Mouse (Mus musculus) MEL (cell line): ENCODE measurements at regions not wholly inside any gene's neighbourhood (a gene's known extent, or its start where the extent isn't known, plus 50 kb on each side); places are given as distances from the start of the nearest gene placed in this dataset.

Experiments
- DNase-seq: peaks from one replicate; pipeline ENCODE4 v3.0.0; 2011; ENCODE audit warnings: low read depth, low spot score
- H3K27ac ChIP-seq: 2 replicates; pipeline ENCODE4 v1.5.1; 2012; ENCODE audit warnings: low read depth, mild to moderate bottlenecking, control low read depth, low read length, moderate library complexity; ENCODE audit not compliant: control insufficient read depth
- H3K27me3 ChIP-seq, 2 experiments: fragments of 150-350 bp in 1 of 2; sonication (generic) in 1 of 2; 2 replicates each; pipeline ENCODE4 v1.6.1; 2012; ENCODE audit warnings: low read length in 2 of 2, mild to moderate bottlenecking in 2 of 2, improper control_type of control experiment in 1 of 2, moderate library complexity in 1 of 2; ENCODE audit not compliant: insufficient read depth in 2 of 2, control insufficient read depth in 1 of 2
- H3K36me3 ChIP-seq, 2 experiments: 2 replicates each; pipeline ENCODE4 v1.6.1; 2012 to 2014; ENCODE audit warnings: low read length in 2 of 2, improper control_type of control experiment in 1 of 2, inconsistent platforms in 1 of 2, mild to moderate bottlenecking in 1 of 2; ENCODE audit not compliant: insufficient read depth in 2 of 2, control insufficient read depth in 1 of 2
- H3K4me1 ChIP-seq, 2 experiments: fragments of 150-350 bp in 1 of 2; sonication (generic) in 1 of 2; 2 replicates each; pipeline ENCODE4 v1.6.1; 2012; ENCODE audit warnings: low read length in 2 of 2, improper control_type of control experiment in 1 of 2, mild to moderate bottlenecking in 1 of 2; ENCODE audit not compliant: insufficient read depth in 2 of 2, control insufficient read depth in 1 of 2
- H3K4me3 ChIP-seq, 2 experiments: fragments of 150-350 bp in 1 of 2; sonication (generic) in 1 of 2; 2 replicates each; pipeline ENCODE4 v1.5.1; 2012; ENCODE audit warnings: low read depth in 2 of 2, low read length in 2 of 2, mild to moderate bottlenecking in 2 of 2, moderate library complexity in 2 of 2, control low read depth in 1 of 2, improper control_type of control experiment in 1 of 2; ENCODE audit not compliant: control insufficient read depth in 1 of 2, insufficient read depth in 1 of 2
- H3K79me2 ChIP-seq: 2 replicates; pipeline ENCODE4 v1.6.1; 2012; ENCODE audit warnings: mild to moderate bottlenecking, low read length, moderate library complexity; ENCODE audit not compliant: control insufficient read depth, poor library complexity, insufficient read depth
- H3K9ac ChIP-seq: 2 replicates; pipeline ENCODE4 v1.6.1; 2012; ENCODE audit warnings: low read depth, mild to moderate bottlenecking, control low read depth, low read length, moderate library complexity; ENCODE audit not compliant: control insufficient read depth, poor library complexity, severe bottlenecking
- H3K9me3 ChIP-seq: fragments of 150-350 bp; sonication (generic); replicated peaks from 2 replicates; pipeline ENCODE4 v1.6.1; 2012; ENCODE audit warnings: mild to moderate bottlenecking, low read length, improper control_type of control experiment, moderate library complexity; ENCODE audit not compliant: insufficient read depth
- CHD1 ChIP-seq: IDR thresholded peaks from 2 replicates; pipeline ENCODE4 v1.6.1; 2012; ENCODE audit warnings: low read depth, mild to moderate bottlenecking, inconsistent platforms, low read length, improper control_type of control experiment
- CHD2 ChIP-seq: IDR thresholded peaks from 2 replicates; pipeline ENCODE4 v1.6.1; 2011; ENCODE audit warnings: low read length, improper control_type of control experiment
- EP300 ChIP-seq, 2 experiments: IDR thresholded peaks; 2 replicates each; pipeline ENCODE4 v1.6.1; 2011; ENCODE audit warnings: improper control_type of control experiment in 2 of 2, low read length in 2 of 2, low read depth in 1 of 2, mild to moderate bottlenecking in 1 of 2
- ETS1 ChIP-seq: IDR thresholded peaks from 2 replicates; pipeline ENCODE4 v1.6.1; 2012; ENCODE audit warnings: low read depth, mild to moderate bottlenecking, inconsistent platforms, low read length, improper control_type of control experiment, moderate library complexity
- GATA1 ChIP-seq: IDR thresholded peaks from 2 replicates; pipeline ENCODE4 v1.6.1; 2011; ENCODE audit warnings: low read depth, low read length, improper control_type of control experiment
- HCFC1 ChIP-seq: IDR thresholded peaks from 2 replicates; pipeline ENCODE4 v1.6.1; 2012; ENCODE audit warnings: low read depth, mild to moderate bottlenecking, inconsistent platforms, low read length, improper control_type of control experiment, moderate library complexity
- MAZ ChIP-seq: IDR thresholded peaks from 2 replicates; pipeline ENCODE4 v1.6.1; 2012; ENCODE audit warnings: low read depth, mild to moderate bottlenecking, inconsistent platforms, low read length, improper control_type of control experiment
- NRF1 ChIP-seq: IDR thresholded peaks from 2 replicates; pipeline ENCODE4 v1.6.1; 2014; ENCODE audit warnings: low read depth, mild to moderate bottlenecking, inconsistent platforms, low read length, improper control_type of control experiment, moderate library complexity; ENCODE audit not compliant: poor library complexity, insufficient read depth, severe bottlenecking
- SMC3 ChIP-seq: IDR thresholded peaks from 2 replicates; pipeline ENCODE4 v1.6.1; 2011; ENCODE audit warnings: low read depth, low read length, improper control_type of control experiment
- TCF12 ChIP-seq: IDR thresholded peaks from 2 replicates; pipeline ENCODE4 v1.6.1; 2014; ENCODE audit warnings: low read depth, mild to moderate bottlenecking, inconsistent platforms, low read length, improper control_type of control experiment, moderate library complexity
- UBTF ChIP-seq: IDR thresholded peaks from 2 replicates; pipeline ENCODE4 v1.6.1; 2012; ENCODE audit warnings: low read depth, mild to moderate bottlenecking, inconsistent platforms, low read length, improper control_type of control experiment, moderate library complexity, borderline replicate concordance; ENCODE audit not compliant: insufficient read depth
- USF1 ChIP-seq: IDR thresholded peaks from 2 replicates; pipeline ENCODE4 v1.6.1; 2014; ENCODE audit warnings: low read depth, mild to moderate bottlenecking, inconsistent platforms, low read length, improper control_type of control experiment, moderate library complexity

- no peak overlapping the region for H3K4me3 ChIP-seq
- no peaks in the 10 kb centered on the region for H3K79me2 ChIP-seq
- DNase-seq, result no peak
- H3K4me1 ChIP-seq, result peaks cover 3 to 13% of the 10 kb centered on the region in 2 experiments; a peak in 3 of 4 replicates
- H3K36me3 ChIP-seq, result peaks cover 0 to 3% of the 10 kb centered on the region in 2 experiments; a peak in 2 of 4 replicates
- no peak overlapping the region for H3K9ac ChIP-seq
- H3K9me3 ChIP-seq, result no peaks in the 10 kb centered on the region
- H3K27me3 ChIP-seq, result no peaks in the 10 kb centered on the region
- no peak for TF ChIP-seq CHD2
- no peak for TF ChIP-seq ETS1
- no peak for TF ChIP-seq CHD1
- no peak for TF ChIP-seq HCFC1
- no peak for TF ChIP-seq GATA1
- no peak for TF ChIP-seq SMC3
- no peak for TF ChIP-seq MAZ
- TF ChIP-seq, all 39 proteins: peak for 0
- H3K27ac ChIP-seq, result no peak overlapping the region
Observed at GRCm38 (mm10) chr12:69501346-69501730, 81.5 kb downstream of the Vcpkmt start.

- H3K27ac ChIP-seq, result no peak overlapping the region
- DNase-seq, result peak; percentile 60
- H3K4me3 ChIP-seq, result no peak overlapping the region
- H3K4me1 ChIP-seq, result peaks cover 5 to 18% of the 10 kb centered on the region in 2 experiments; a peak in 3 of 4 replicates
- H3K9me3 ChIP-seq, result no peaks in the 10 kb centered on the region
- no peaks in the 10 kb centered on the region for H3K79me2 ChIP-seq
- TF ChIP-seq HCFC1 (0 out of 2 replicates have a peak, but pooled peaks have one; percentile 20), TCF12 (no peak), USF1 (peak; percentile 75)
- no peak overlapping the region for H3K9ac ChIP-seq
- H3K27me3 ChIP-seq, result no peaks in the 10 kb centered on the region
- H3K36me3 ChIP-seq, result peaks cover 0 to 6% of the 10 kb centered on the region in 2 experiments; a peak in 2 of 4 replicates
Observed at GRCm38 (mm10) chr12:69500600-69501345, 82.1 kb downstream of the Vcpkmt start.

DNA sequence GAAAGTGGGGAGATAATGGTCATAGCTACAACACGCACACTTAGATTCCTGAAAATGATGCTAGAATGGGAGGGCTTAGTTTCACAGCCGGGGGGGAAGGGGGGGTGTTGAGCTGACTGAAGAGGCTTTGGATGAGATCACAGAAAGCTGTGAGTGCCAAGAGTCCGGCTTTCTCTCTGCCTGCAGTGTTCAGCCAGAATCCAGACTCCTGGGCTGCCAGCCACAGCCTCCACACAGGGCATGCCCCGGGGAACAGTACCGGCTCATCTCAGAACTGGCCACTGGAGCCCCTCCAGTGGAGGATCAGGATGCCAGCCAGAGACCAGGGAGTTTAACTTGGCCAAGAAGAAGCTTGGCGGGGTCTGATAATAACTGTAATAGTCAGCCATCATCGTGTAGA is 85.7 kb downstream of the Vcpkmt start:
- TF ChIP-seq EP300 (IDR thresholded peaks at IDR 0.05; ENCODE audit: low read depth in 1 of 2, low read length in 2 of 2) (peak in 1 of 2 experiments; percentile 30; a peak in 1 of 4 replicates), NRF1 (no peak), UBTF (no peak)
- TF ChIP-seq, all 39 proteins: peak for 1

More for the DNA sequence above, 85.7 kb downstream of the Vcpkmt start:
- H3K9ac ChIP-seq, result no peak overlapping the region
- no peak overlapping the region for H3K4me3 ChIP-seq
- H3K27me3 ChIP-seq, result no peaks in the 10 kb centered on the region
- peaks cover 11 to 33% of the 10 kb centered on the region in 2 experiments for H3K4me1 ChIP-seq
- DNase-seq, result no peak
- no peak overlapping the region for H3K27ac ChIP-seq
- H3K79me2 ChIP-seq, result no peaks in the 10 kb centered on the region
- H3K9me3 ChIP-seq, result no peaks in the 10 kb centered on the region
- H3K36me3 ChIP-seq, result peaks cover 0 to 16% of the 10 kb centered on the region in 2 experiments; a peak in 2 of 4 replicates
